Mouse (Mus musculus) CD4-positive, CD25-positive, alpha-beta regulatory T cell (primary cell): ENCODE results near the gene Stxbp4. TPM values are rescaled to one million over a fixed set of nuclear protein-coding genes. Genes with fewer than 3 reads are reported as not detected.

Experiments used
- polyA plus RNA-seq: library from polyadenylated mRNA; unstranded; fragments of 100-300 nt; shearing (Covaris generic); gene quantifications from one replicate; pipeline ENCODE4 v1.2.1, GENCODE M21; 2017

Gene Stxbp4
- polyA plus RNA-seq = 3.7 TPM

GRCm38 (mm10) chr11:90637440-90638311 lies at the start of gene Stxbp4, which contains the start of gene Cox11:
TSS of gene Stxbp4 (minus strand) at chr11:90638084.
TSS of gene Cox11 (plus strand) at chr11:90638173.

Other genes starting within 250 kb of the Stxbp4 start
- 0.37 TPM for gene Hlf, start 247.2 kb downstream of the Stxbp4 start, polyA plus RNA-seq
- 30.9 TPM for gene Cox11, start 89 bp upstream of the Stxbp4 start, polyA plus RNA-seq
- 1.9 TPM for gene Tom1l1, start 50.3 kb upstream of the Stxbp4 start, polyA plus RNA-seq